Mouse (Mus musculus): Measurements from ENCODE around the gene Calm3.

Gene Calm3

DNA sequence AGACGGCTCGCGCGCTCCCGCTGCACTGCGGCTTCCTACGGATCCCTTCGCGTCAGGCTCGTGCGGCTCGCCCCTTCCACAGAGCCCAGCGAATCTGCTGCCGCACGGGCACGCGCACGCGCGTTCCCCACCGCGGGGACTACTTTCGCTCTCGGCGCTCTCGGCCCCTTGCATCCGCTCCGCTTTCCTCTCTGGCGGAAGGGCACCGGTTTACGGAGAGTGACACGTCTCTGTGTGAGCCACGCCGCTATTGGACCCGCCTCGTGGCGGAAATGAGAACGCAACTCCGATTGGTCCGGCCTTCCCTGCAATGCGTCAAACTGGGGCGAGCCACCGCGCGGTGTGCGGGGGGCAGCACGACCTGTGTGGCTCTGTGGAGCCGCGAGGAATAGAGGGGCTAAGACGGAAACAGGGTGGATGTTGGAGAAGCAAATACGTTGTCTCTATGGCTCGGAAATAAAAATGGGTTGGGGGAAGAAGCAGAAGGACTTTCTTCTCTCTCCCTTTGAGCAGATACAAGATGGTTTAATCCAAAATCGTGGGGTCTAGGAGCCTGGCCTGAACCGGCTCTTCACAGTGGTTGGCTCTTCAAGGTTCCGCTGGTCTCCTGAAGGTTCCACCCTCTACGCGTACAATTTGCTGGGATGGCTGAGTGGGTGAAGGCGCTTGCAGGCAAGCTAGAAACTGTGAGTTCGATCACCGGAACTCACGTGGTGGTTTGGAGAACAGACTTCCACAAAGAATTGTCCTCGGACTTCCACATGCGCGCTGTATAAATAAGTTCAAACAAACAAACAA is at the start of gene Calm3:
Gene Calm3, minus strand, starts transcription at position 78 of the 798 bp plus-strand sequence.
- in situ Hi-C loops (cut with MboI, MseI), result no loop called here

DNA sequence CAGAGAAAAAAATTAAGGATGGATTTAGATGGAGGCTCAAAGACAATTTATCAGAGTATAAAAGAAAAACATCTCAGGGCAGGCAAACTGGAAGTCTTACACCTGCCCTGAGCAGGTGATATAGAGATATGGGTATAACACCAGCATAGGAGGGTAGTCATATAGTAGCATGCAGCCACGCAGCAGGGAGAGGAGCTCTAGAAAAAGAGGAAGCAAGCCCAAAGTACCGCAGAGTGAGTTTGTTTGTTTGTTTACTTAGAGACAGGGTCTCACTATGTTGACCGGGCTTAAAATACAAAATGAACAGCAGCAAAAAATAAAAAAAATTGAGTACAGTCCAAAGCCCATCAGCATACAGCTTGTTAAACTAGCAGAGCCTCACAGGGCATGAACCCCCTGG is 47.2 kb upstream of the Calm3 start:
- in situ Hi-C loops (cut with MboI, MseI), result no loop called here

DNA sequence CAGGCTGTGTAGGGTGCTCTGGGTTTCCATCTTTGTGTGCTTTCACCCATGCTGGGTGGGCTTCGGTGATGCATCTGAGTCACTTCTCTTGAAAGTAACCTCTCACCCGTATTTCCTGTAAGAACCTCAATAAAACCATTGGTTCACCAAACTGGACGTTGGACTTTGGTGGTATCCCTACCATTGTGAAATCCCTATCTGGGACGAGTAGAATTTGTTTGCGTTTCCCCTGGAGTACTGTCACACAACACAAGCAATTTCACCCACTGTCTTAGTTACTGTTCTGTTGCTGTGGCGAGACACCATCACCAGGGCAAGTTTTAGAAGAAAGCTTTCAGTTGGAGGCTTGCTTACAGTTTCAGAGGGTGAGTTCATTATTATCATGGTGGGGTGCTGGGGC is 44.5 kb upstream of the Calm3 start:
- in situ Hi-C loops (cut with MboI, MseI), result no loop called here

DNA sequence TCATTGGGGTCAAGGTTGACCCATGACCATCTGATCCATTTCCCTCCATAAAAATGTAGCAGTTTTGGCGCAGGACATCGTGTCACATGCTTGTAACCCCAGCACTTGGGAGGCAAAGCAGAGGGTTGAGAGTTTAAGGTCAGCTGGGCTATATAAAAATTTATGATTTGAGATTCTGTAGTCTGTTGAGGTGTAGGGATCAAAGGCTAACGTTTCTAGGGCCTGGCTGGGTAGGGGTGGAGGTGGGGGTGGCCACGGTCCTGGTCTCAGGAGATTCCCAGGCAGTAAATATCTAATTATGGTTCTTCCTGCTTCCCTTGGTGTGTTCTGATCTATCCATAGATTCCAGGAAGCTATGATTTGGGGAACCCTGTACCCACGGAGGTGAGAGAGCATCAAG is 37.8 kb upstream of the Calm3 start:
- in situ Hi-C loops (cut with MboI, MseI), result no loop called here

DNA sequence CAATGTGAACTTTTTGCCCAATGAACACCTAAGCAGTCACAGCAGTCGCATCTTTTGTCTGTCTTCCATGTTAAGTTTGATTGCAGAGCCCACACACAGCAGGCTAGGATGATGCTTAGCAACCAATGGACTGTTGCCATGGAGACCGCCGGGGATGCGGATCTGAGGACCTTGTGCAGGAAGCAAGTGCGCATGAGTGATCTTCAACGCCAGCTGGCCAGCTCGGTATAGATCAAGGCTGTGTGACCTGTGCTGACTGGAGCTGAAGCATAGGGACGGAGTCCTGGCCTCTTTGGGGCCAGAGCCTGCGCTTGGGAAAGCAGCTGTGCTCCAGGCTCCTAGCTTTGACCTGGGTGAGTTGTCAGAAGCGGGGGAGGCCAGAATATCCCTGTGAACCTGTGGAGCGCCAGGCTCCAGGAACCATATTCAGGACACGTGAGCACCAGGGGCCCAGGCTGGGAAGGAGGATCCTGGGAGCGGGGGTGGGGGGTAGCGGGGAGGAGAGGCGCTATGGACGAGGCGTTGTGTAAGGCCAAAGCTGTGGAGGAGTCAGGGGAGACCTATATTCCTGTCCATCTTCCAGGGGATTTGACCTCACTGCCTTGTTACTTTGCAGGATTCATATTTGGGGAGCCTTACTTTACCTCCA is 35.7 kb upstream of the Calm3 start, which contains the start of gene Pnmal1:
Gene Pnmal1, plus strand, starts transcription at position 141 of the 649 bp plus-strand sequence.
- in situ Hi-C loops (cut with MboI, MseI), result no loop called here

DNA sequence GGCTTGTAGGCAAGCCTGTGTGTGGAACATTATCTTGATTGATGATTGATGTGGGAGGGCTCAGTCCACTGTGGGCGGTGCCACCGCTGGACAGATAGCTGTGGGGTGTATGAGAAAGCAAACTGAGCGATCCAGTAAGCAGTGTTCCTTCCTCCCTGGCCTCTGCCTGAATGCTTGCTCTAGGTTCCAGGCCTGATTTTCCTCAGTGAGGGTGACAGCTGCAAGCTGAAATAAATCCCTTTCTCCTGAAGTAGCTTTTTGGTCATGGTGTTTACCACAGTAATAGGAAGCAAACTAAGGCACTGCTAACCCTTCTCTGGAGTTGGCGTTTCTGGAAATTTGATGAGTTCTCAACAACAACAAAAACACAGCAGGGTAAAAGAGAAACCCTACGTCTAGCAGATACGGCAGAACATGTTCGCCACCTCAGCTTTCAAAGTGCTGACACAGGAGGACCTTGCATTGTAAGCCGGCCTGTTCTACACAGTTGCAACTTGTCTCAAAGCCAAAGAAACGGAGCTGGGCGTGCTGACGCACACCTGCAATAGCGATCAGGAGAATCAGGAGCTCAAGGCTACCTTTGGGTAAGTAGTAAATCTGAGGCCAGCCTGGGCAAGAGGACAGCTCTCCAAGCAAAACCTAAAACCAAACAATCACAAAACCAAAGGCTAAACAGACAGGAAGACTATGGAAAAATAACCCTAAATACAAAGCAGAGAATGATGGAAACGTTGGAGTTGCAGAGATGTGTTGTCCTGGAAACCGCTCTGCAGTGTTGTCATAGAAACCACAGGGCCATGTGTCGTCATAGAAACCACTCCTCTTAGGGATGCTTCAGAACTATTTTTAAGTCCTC is 32.7 kb upstream of the Calm3 start:
- in situ Hi-C loops (cut with MboI, MseI), result no loop called here

DNA sequence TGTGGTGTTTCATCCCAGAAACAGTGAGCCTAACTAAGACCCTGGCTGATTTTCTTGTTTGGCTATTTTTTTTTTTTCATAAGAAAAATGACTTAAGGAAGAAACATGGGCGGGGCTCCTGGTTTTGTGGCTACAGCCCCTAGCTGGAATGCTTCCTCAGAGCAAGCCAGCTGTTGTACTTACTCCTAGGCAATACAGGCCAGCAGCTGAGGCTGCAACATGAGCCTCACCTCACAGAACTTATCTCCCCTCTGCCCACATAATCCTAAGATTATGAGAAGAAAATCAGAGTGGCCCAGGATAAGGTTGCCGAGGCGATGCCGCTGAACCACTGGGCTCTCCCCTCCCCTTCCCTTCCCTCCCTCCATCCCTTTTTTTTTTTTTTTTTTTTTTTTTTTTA is 31.8 kb upstream of the Calm3 start:
- in situ Hi-C loops (cut with MboI, MseI), result no loop called here

DNA sequence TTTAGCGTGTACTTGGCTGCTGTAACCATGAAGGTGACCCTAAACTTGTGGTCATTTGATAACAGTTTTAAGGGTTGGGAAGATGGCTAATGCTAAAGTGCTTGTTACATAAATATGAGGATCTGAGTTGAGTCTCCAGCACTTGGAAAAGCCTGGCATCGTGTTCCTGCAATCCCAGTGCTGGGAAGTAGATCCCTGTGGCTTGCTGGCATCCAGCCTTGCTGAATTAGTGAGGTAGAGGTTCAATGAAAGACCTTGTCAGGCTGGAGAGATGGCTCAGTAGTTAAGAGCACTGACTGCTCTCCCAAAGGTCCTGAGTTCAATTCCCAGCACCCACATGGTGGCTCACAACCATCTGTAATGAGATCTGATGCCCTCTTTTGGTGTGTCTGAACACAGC is 29.9 kb upstream of the Calm3 start:
- in situ Hi-C loops (cut with MboI, MseI), result loop anchor here (5.0 kb wide), 2 partner anchors 44 to 104 kb away; no protein-coding TSS in a partner anchor

DNA sequence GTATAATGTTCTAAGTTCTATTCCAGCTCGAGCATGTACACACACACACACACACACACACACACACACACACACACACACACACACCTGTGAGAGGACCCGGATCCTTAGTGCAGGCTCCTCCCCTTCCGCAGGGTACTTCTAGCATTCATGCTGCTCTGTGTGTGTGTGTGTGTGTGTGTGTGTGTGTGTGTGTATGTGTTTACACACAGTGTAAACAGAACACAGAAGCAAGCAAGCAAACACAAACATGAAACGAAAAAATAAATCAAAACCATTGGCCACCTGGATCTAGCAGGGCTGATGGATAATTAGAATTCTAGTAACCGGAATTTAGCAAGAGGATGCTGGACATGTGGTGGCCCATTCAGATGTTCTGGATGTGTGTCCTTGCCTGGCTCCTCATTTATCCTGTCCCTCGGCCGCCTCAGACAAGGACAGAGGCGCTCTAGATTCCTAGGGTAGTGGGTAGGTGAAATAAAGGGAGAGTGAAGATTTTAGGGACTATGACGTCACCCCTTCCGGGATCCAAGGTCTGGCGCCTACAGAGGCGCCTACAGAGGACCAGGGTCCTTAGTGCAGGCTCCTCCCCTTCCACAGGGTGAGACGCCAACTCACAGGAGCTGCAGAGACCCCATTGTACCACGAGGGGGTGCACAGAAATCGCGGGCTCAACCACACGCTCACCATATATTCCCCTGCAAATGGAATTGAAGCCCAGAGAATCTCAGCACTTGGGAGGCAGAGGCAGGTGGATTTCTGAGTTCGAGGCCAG is 27.1 kb upstream of the Calm3 start:
- in situ Hi-C loops (cut with MboI, MseI), result loop anchor here (5.0 kb wide), 2 partner anchors 46 to 106 kb away; no protein-coding TSS in a partner anchor

DNA sequence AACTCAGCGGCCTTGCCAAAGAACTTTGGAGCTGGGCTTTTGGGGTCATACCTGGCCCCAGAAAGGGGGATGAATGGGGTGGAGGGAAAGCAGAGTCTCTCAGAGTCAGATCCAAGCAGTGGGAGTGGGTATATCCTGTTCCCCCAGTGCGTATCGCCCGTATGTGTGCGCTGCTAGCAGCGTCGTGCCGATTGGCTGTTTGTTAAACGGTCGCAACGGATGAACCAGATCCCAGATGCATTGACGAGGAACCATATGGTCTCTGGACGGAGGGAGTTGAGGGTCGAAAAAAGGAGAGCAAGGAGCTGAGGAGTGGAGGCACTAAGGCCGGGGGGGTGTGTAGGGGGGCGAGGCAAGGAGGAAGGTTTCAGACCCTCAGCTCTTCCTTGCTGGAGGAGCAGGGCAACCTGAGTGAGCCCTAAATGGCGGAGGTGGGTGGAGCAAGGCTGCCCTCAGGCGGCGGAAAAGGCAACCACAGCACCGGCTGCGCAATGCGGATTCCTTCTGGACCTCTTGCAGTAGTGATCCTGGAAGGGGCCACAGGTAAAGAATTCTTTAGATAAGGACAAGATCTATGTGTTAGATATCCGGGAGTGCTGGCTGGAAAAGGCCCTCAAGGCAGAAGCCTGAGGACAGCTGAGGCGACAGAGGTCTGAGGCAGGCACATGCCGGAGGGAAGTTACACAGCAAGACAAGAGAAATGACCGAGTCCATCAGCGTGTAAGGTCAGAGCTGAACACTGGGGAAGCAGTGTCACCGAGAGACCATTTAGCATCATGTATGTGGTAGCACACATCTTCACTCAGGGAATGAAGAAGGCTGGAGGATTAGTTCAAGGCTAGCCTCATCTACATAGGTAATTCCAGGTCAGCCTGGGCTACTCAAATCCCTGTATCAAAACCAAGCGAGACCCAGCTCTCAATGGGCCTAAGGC is 26.3 kb upstream of the Calm3 start:
- in situ Hi-C loops (cut with MboI, MseI), result loop anchor here (5.0 kb wide), 2 partner anchors 47 to 107 kb away; no protein-coding TSS in a partner anchor

DNA sequence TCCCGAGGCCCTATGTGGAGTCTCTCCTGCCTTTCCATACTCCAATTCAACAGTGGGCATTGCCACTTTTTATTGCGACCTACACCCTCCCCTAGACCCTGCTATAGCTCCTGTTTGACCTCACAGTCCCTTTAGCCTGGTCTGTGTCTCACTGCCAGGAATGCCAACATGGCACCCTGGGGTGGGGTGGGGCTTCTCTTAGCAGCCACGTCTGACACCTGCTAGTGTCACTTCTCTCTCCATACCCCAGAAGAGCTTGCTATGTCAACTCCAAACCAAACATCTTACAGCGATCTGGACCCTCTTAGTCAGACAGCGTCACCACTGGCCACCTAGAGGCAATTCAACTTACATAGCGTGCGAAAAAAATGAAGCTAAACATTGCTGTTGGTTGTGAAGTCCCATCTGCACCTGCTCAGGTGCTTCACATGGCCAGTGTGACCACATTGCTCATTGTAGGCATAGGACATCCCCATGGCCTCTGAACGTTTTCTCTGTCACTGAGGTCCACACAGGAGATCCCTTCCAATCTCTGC is 25.1 kb upstream of the Calm3 start:
- in situ Hi-C loops (cut with MboI, MseI), result no loop called here

DNA sequence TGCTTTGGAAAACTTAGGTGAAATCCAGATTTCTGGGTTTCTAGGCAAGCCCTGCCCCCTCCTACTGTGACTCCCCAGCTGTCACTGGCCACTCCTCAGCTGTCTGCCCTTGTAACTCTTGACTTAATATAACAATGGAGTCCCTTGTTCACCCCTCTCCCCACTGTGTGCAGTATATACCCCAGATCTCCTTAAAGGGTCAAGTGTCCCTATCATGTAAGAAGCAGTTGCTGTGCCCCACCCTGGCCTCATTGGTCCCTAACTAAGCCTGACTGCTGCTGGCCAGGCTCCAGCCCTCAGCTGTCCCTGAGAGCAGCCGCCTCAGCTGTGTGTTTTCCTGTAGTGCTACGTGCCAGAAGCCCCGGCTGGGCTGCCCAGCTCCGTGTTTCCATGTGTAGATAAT is 24.0 kb upstream of the Calm3 start:
- in situ Hi-C loops (cut with MboI, MseI), result no loop called here

DNA sequence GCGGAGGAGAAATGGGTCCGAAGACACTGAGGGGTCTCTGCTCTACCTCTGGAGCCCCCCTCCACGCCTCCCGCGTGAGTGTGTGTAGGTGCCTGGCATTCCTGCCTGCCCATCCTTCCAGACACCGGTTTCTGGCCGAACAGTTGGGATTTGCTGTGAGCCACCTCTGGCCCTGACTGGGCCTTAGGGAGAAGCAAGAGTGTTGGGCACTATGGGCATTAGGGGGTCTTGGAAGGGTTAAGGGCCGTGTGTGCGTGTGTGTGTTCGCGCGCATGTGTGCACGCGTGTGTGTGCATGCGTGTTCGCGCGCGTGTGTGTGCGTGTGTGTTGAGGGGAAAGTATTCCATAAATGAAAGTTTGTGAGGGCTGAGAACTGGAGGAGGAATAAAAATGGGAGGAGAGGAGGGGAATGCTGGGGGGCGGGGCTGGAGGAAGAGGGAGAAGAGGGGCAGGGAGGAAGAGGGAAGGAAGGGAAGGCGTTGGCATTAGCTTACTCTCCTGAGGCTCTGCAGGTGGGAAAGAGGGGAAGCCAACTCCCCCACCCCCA is 23.5 kb upstream of the Calm3 start:
- in situ Hi-C loops (cut with MboI, MseI), result no loop called here

DNA sequence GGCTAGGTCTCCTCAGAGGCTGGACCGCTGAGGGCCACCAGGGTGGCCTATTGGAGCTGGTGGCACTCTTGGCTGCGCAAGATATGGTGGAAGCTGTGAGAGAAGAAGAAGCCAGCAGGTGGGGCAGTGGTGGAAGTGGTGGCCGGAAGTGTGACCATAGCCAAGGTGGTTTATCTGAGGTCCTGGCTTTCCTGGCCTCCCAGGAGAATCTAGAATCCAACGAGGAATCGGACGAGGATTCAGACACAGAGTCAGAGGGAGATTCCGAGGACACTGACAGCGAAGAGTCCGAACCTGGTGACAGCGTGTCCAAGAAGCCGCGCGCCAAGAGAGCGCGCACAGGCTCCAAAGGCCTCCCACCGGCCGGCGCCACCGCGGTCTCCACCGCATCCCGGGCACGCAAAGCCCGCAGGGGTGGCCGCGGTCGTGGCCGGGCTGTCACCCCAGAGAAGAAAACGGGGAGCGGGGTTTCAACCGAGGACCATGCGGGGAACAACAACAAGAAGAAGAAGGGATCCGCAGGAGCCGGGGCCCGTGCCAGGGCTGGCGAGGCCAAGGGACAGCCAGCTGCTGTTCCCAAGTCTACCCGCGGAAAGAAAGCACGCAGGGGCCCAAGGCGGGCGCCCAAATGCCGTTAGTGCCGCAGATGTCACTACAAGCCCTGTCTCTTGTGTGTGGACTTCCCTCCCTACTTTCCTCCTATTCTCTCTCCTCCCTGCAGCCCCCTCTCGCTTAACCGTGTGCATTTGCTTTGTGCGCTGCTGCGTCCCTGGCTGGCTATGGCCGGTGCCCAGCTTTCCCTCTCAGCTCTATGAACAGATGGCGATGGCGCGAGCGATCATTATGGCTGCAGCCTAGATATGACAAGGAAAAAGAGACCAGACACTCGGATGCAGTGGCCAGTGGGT is 22.8 kb upstream of the Calm3 start:
- in situ Hi-C loops (cut with MboI, MseI), result no loop called here

DNA sequence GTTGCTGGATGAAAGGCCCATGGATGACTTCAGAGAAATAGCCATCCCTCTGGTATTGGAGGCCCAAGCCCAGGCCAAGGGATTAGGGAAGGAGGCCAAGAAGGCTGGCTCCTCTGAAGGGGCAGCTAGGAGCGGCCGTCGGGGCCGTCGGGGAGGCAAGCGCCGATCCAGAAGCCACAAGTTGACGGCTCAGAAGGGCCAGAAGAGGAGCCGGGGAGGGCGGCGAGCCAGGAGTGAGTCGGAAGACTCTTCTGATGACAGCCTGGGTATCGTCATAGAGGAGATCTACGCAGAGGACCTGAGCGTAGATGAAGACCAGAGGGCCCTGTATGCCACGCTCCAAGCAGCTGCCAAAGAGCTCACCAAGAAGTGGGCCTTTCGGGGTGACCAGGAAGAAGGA is 21.5 kb upstream of the Calm3 start:
- in situ Hi-C loops (cut with MboI, MseI), result no loop called here

DNA sequence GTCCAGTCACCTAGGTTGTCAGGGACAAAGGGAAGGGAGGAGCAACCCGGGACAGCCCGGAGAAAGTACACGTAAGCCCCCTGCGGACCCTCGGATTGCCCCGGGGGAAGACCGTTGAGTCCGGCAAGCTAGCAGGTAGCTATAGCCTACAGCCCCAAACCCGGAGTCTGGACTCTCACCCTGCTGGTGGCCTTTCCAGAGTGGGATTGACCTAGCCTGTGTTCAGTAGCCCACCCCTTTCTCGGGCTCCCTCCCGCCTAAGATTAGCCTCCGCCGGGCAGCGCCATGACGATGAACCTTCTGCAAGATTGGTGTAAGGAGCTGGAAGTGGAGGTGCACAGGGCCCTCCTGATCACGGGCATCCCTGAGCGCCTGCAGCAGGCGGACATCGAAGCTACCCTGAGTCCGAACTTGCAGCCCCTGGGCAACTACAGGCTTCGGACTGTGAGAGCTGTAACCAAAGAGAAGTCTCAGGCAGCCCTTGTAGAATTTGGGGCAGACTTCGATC is 20.9 kb upstream of the Calm3 start:
- in situ Hi-C loops (cut with MboI, MseI), result no loop called here

DNA sequence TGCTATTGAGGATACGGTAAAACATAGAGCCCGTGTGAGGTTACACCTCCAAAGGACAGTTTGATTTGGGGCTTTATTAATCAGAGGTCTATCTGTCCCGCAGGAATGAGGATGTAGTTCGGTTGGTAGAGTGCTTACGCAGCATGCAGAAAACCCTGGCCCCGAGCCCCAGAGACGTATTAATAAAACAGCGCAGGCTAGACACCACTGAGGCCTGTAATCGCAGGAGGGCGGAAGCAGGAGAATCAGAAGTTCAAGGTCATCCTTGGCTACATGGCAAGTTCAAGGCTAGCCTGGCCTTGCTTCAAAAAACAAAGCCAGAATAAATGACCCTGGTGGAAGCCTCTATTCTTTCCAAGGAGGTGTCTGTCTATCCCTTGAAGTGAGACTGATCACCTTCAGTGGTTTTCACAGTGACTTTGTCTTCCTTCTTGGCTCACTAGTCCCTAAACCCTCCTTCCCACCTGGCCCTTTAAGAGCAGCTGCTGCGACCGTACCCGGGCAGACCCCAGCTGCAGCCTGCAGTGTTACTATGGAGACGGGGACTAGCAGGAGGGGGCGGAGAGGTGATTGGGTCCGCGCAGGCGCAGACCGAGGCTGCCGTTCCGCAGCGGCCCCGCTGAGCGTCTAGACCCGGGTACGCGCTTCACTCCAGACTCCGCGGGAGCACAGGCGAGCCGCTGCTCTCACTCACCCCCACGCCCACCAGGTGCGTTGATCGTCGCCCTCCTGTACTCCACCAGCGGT is 20.3 kb upstream of the Calm3 start, which contains the start of gene Pnmal2:
Gene Pnmal2, plus strand, starts transcription at position 622 of the 747 bp plus-strand sequence.
- in situ Hi-C loops (cut with MboI, MseI), result no loop called here
